Mouse (Mus musculus) C2C12 (cell line): ENCODE measurements around the gene Bicral.

Experiments
- CTCF ChIP-seq: IDR thresholded peaks from one replicate; pipeline ENCODE4 v1.5.1; 2011; ENCODE audit not compliant: control insufficient read depth, insufficient read depth, insufficient read length
- MYOG ChIP-seq: IDR thresholded peaks from one replicate; pipeline ENCODE4 v1.6.1; 2011; ENCODE audit not compliant: control insufficient read depth, insufficient read length; ENCODE audit errors: extremely low read depth
- USF1 ChIP-seq: IDR thresholded peaks from one replicate; pipeline ENCODE4 v1.6.1; 2011; ENCODE audit warnings: low read depth, mild to moderate bottlenecking, control low read depth, moderate library complexity

DNA sequence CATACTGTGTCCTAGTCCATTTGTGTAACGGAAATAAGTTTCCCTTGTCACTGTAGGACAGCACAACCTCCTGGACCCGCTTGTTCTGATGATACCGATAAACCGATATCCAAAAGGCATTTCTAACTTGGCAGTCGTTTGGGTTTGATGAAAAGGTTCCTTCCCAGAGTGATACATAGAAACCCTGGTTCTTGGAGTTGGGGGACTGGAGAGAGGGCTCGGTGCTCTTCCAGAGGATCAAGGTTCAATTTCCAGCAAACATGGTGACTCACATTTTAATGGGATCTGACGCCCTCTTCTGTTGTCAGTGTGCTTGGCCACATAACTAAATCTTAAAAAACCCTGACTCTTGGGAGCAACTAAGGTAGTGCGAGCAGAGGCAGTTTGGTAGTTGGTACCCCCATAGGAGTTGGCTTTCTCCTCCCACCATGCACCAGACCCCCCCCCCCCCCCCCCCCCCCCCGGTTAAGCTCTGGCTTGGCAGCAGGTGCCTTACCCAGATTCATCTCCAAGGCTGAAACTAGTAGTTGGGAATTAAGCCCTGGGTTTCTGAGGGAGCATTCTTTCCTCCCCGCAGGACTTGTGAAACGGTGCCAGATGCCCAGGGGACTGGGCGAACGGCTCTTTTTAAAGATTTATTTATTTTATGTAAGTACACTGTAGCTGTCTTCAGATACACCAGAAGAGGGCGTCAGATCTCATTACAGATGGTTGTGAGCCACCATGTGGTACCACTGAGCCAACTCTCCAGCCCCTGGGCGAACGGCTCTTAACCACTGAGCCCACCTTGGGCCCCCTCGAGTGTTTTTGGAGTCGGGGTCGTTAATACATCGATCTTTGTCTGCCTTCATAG is 84.8 kb downstream of the Bicral start:
- TF ChIP-seq CTCF (no peak), USF1 (no peak), MYOG (no peak)
